Mouse (Mus musculus) cortical plate, adult 2 months (tissue): ENCODE results near the gene Cpz. TPM values are rescaled to one million over a fixed set of nuclear protein-coding genes. Genes with fewer than 3 reads are reported as not detected.

Experiments used
- H3K27ac ChIP-seq: fragments of 200-500 bp; 2 replicates; pipeline ENCODE4 v1.5.1; 2012; ENCODE audit warnings: low read length, control low read depth, inconsistent platforms; ENCODE audit not compliant: insufficient read depth
- H3K4me1 ChIP-seq: fragments of 200-500 bp; 2 replicates; pipeline ENCODE4 v1.6.1; 2011; ENCODE audit warnings: low read length; ENCODE audit not compliant: control insufficient read depth, insufficient read depth
- H3K4me3 ChIP-seq: fragments of 200-500 bp; 2 replicates; pipeline ENCODE4 v1.5.1; 2011; ENCODE audit warnings: mild to moderate bottlenecking, low read length, control low read depth; ENCODE audit not compliant: insufficient read depth
- CTCF ChIP-seq: fragments of 200-500 bp; IDR thresholded peaks from 2 replicates; pipeline ENCODE4 v1.5.1; 2011; ENCODE audit warnings: mild to moderate bottlenecking, control low read depth, low read length; ENCODE audit not compliant: insufficient read depth; ENCODE audit errors: extremely low read depth
- POLR2A ChIP-seq: fragments of 200-500 bp; IDR thresholded peaks from 2 replicates; pipeline ENCODE4 v1.6.1; 2011; ENCODE audit warnings: mild to moderate bottlenecking, low read length, control low read depth; ENCODE audit not compliant: insufficient read depth; ENCODE audit errors: extremely low read depth
- polyA plus RNA-seq: library from polyadenylated mRNA; depleted of rRNA; stranded (reverse); fragments of >200 nt; gene quantifications from 2 replicates; pipeline ENCODE4 v1.2.3, GENCODE M21; 2012

Cpz gene
- polyA plus RNA-seq, 1 experiment: 0.48 TPM

DNA sequence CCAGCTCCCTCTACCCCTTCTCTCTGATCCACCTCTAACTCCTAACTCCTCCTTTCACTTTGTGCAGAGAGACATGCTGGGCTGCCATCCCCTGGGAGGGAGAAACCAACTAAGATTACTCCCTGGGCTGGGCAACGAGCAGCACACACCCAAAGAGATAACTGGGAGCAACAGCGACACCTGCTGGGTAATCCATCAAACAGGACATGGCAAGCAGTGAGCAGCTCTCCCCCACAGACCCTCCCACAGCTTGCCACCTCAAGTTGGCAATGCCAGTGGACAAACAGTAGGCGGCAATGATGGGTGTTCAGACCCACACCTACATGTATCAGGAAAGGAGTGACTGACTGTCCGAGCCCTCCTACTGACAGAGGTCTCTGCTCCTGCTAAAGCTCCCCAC, 4.9 kb upstream of the Cpz start:
- H3K4me1 ChIP-seq: no peaks in the 10 kb centered on the region
- H3K4me3 ChIP-seq: no peak overlapping the region
- TF ChIP-seq POLR2A (no peak), CTCF (peak; percentile 79)
- no peak overlapping the region for H3K27ac ChIP-seq

GRCm38 (mm10) chr5:35524381-35524780, 1.1 kb downstream of the Cpz start:
- H3K4me3 ChIP-seq: no peak overlapping the region
- H3K27ac ChIP-seq: no peak overlapping the region
- H3K4me1 ChIP-seq: no peaks in the 10 kb centered on the region
- TF ChIP-seq CTCF (no peak), POLR2A (no peak)

- H3K27ac ChIP-seq: no peak overlapping the region
- TF ChIP-seq CTCF (peak; percentile 93), POLR2A (no peak)
- no peaks in the 10 kb centered on the region for H3K4me1 ChIP-seq
- no peak overlapping the region for H3K4me3 ChIP-seq
Observed at GRCm38 (mm10) chr5:35523735-35524134, 1.8 kb downstream of the Cpz start.

GRCm38 (mm10) chr5:35516781-35517180, 8.7 kb downstream of the Cpz start:
- no peak for TF ChIP-seq POLR2A
- no peak for TF ChIP-seq CTCF
- Histone ChIP-seq H3K4me3 (no peak overlapping the region), H3K27ac (no peak overlapping the region), H3K4me1 (no peaks in the 10 kb centered on the region)

- no peak overlapping the region for H3K4me3 ChIP-seq
- TF ChIP-seq POLR2A: no peak
- TF ChIP-seq CTCF: peak; percentile 98
Observed at GRCm38 (mm10) chr5:35510589-35510988, 14.9 kb downstream of the Cpz start.

GRCm38 (mm10) chr5:35505016-35505415, 20.5 kb downstream of the Cpz start:
- no peak overlapping the region for H3K27ac ChIP-seq
- no peak overlapping the region for H3K4me3 ChIP-seq
- no peak for TF ChIP-seq POLR2A
- no peak for TF ChIP-seq CTCF
- H3K4me1 ChIP-seq: no peaks in the 10 kb centered on the region

More at GRCm38 (mm10) chr5:35510589-35510988, 14.9 kb downstream of the Cpz start:
- H3K4me1 ChIP-seq: no peaks in the 10 kb centered on the region
- no peak overlapping the region for H3K27ac ChIP-seq

DNA sequence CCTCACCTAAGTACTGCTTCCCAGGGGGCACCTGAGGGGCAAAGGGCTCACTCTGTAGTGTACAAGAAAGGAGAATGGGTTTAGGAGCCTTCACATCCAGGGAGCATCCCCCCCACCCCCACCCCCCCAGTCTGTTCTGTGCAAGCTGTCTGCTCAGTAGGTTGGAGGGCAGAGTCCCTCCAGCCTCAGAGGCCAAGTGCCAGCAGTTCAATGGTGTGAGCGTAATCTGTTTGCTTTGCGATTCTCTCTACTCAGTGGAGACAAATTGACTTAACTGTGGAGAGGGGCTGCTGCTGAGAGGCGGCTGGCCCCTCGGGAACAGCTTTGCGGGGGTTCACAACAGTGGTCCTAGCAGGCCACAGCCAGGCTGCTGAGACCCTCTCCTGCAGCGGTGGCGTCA, 28.2 kb downstream of the Cpz start:
- no peak overlapping the region for H3K27ac ChIP-seq
- no peak for TF ChIP-seq CTCF
- TF ChIP-seq POLR2A: no peak
- H3K4me3 ChIP-seq: no peak overlapping the region
- H3K4me1 ChIP-seq: no peaks in the 10 kb centered on the region

DNA sequence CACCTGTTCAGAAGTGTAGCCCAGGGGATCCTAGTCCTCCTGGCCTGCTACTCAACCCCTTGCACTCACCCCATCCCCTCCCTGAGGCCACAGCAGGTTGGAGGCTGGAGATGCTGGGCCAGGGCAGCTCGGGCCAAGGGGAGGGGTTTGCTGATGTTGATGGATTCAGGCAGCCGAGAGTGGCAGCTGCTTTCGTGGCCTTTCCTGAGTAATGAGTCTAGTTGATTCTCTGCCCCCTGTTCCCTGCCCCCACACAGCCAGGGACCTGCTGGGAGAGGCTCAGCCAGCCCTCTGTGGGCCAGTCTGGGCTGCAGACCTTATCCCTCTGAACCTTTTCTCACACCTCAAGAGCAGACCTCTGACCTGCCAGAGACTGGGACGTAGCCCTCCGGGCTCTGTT, 29.5 kb downstream of the Cpz start:
- TF ChIP-seq CTCF (no peak), POLR2A (no peak)
- no peak overlapping the region for H3K4me3 ChIP-seq

DNA sequence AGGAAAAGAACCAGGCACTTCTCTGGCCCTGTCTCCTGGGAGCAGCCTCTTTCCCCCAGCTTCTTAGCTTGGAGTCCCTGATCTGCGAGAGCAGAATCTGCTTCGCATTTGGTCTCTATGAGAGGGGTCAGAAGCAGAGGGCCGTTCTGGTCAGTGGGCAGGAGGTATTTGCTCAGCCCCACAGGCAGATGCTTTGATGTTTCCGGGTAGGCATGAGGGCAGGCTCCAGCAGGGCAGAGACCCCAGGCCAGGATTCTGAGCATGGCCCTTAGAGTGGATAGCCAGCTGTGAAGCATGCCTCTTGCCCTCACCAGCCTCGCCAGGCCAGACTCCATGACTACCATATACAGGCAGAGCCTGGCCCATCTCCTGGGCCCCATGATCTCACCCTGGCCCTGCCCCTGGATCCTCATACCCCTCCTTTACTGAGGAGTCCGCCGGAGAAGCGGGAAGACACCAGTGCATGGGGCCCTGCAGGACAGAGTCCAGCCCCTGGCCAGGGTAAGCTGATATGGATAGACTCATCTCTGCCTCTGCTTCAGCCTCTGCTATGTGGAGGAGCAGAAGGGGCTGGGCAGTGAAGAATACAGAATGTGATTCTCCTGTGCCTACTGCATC, 30.6 kb downstream of the Cpz start:
- no peaks in the 10 kb centered on the region for H3K4me1 ChIP-seq
- no peak overlapping the region for H3K27ac ChIP-seq
- TF ChIP-seq CTCF (no peak), POLR2A (no peak)
- H3K4me3 ChIP-seq: no peak overlapping the region

More for the DNA sequence above, 29.5 kb downstream of the Cpz start:
- H3K4me1 ChIP-seq: no peaks in the 10 kb centered on the region
- H3K27ac ChIP-seq: no peak overlapping the region

- Histone ChIP-seq H3K4me1 (no peaks in the 10 kb centered on the region), H3K4me3 (no peak overlapping the region), H3K27ac (no peak overlapping the region)
- TF ChIP-seq POLR2A (no peak), CTCF (no peak)
Observed at GRCm38 (mm10) chr5:35493770-35494169, 31.7 kb downstream of the Cpz start.
